Mouse (Mus musculus): ENCODE data around the gene Olfr198.
"Not testable (repeated sequence)": the region's sequence is repeated elsewhere in the genome, so short reads cannot be mapped to it uniquely, and the experiment has no call there.

Gene Olfr198

DNA sequence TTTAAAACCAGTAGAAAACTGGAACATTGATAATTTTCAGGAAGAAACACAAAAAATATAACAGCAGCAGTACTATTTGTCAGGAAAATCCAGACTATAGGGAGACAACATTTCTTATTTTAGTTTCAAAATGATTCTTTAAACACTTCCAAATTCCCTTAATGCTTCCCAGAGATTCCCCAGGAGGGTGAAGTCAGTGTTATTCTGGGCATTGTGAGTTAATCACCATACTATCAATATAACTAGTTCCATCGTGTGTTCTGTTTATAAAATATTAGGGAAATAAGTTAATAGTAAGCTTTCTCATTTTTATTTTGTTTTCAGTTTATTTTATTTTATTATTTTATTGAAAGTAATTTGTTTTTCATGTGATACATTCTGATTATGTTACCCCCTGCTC lies at the start of gene Olfr198:
Gene Olfr198, minus strand, starts transcription at position 101 of the 400 bp plus-strand sequence.
- not testable (repeated sequence) for DNase-seq

DNA sequence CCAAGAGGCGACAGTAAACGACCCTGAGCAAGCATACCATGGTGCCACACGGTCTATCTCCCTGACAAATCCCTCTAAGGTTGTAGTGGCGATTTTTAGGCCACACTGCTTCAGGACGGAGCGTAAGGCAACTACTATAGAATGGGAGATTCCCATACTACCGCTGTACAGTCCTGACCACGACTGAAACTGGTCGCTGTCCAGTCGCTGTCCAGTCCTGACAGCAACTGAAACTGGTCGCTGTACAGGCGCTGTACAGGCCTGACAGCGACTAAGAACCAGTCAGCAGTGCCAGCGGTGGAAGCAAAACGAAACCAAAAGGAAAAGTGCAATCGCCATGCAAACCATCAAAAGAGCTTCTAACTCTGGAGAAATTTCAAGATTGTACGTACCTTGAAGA lies 46.4 kb upstream of the Olfr198 start:
- DNase-seq: no peak

DNA sequence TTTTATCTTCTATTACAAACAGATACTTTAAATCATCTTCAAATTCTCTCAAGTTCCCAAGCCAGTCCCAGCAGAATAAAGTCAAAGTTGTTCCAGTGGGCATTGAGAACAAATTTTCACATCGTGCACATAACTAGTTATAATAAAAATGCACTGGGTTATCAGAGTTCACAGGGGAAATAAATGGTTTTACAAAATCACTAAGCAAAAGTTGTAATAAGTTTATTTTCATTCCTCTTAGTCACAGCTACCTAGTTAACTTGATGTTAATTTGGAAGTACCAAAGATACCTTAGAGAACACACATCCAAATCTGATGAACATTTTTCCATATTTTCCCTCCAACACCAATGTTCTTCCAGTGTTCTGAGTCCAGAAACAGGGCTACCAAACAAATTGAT lies 16.3 kb upstream of the Olfr198 start, which contains the start of gene Olfr199:
Gene Olfr199, minus strand, starts transcription at position 101 of the 400 bp plus-strand sequence.
- not testable (repeated sequence) for DNase-seq

DNA sequence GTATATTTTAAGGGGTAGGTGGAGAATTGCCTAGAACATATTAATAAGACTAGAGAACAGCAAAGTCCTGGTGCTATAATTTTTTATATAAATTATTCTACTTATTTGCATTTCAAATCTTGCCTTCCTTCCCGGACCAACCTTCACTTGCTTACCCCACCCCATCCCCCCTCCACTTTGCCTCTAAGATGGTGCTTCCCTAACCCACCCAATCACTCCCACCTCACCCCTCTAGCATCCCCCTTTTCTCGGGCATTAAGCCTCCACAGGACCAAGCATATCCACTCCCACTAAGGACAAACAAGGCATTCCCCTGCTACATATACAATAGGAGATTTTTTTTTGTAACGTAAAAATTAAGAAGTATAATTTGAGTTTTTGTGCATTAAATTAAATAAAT lies 14.5 kb upstream of the Olfr198 start:
- not testable (repeated sequence) for DNase-seq

DNA sequence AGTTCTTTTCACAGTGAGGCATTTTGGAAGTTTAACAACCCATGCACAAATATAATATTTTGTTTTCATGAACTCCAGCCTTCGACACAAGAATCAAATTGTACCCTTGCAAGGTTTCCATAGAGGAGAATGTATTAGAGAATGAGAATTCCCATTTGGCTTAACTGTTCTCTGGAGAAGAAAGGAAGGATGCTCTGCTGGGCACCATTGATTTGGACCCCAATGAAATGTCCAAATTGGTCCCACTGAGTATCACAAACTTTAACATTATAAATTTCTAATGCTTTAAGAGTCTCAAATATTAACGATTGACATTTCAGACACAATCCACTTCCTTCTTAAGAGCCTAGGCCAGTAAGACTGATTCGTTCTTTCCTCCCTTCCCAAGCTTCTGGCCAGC lies 33.0 kb downstream of the Olfr198 start, which contains the start of gene Olfr196:
Gene Olfr196, minus strand, starts transcription at position 101 of the 400 bp plus-strand sequence.
- DNase-seq: no peak

DNA sequence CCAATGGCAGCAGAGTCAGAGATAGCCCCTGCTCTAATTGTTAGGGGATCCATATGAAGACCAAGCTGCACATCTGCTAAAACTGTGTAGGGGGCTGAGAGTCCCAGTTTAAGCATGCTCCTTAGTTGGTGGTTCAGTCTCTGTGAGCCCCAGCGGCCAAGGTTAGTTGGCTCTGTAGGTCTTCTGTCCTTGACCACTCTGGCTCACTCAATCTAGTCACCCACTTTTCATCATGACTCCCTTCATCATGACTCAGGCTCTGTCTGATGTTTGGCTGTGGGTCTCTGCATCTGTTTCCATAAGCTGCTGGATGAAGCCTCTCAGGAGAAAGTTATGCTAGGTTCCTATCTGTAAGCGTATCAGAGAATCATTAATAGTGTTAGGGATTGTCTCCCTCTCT lies 51.3 kb downstream of the Olfr198 start:
- no peak for DNase-seq
